Mouse (Mus musculus) thymus, postnatal 10 days (tissue): ENCODE data around the gene Kctd11.

ENCODE experiments used
- DNase-seq, 2 experiments: peaks; one replicate each; pipeline ENCODE4 v3.0.0; 2021; ENCODE audit warnings: low spot score in 2 of 2

Kctd11 gene

DNA sequence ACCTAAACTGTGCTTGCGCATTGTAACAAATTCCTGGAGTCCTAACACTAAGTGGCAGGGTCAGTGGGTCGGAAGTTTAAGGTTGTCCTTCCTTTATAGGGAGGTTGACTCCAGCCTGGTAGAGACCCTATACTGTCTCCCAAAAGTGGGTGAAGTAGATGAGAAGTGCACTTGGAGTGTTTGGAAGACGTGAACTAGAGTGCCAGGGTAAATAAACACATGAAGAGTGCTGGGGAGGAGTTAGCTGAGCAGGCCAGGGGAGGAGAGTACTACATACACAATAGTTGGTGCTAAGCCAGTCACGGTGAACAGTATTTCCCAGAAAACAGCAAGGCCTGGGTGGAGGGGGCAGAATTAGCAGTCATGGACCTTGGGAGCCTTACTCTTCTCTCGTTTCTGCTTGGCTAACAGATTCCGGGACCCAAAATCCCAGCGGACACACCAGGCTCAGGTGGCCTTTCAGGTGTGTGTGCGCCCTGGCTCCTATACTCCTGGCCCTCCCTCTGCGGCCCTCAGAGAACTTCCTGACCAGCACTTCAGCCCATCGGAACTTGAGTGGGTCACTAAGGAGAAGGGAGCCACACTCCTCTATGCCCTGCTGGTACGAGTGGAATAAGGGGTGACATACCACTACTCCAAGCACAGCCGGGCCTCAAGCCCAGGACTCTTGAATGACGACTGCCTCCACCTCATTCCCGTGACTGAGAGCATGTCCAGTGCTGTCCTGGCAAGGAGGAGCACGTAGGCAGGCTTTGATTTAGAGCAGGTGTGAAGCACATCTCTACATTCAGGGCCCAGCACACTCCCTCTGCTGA, 31.7 kb upstream of the Kctd11 start:
- no peak for DNase-seq

- no peak for DNase-seq
These were observed 30.5 kb upstream of the Kctd11 start for GRCm38 (mm10) chr11:69911701-69912100.

GRCm38 (mm10) chr11:69910781-69911560, 29.8 kb upstream of the Kctd11 start:
- no peak for DNase-seq

DNA sequence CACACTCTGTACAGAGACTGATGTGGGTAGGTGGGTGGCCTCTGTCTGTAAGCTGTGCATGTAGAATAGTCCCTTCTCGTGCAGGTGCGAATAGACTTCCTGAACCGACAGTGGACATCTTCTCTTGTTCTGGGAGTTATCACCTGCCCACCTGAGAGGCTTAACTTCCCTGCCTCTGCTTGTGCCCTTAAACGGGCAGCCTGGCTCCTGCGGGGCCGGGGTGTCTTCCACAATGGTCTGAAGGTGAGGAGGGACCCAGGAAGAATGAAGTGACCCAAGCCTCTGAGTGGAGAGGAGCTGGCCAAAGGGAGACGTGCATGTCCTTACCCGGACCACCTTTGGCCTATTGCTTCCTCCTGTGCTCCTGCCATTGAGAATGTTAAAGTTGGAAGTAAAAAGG, 29.0 kb upstream of the Kctd11 start:
- DNase-seq = no peak

DNA sequence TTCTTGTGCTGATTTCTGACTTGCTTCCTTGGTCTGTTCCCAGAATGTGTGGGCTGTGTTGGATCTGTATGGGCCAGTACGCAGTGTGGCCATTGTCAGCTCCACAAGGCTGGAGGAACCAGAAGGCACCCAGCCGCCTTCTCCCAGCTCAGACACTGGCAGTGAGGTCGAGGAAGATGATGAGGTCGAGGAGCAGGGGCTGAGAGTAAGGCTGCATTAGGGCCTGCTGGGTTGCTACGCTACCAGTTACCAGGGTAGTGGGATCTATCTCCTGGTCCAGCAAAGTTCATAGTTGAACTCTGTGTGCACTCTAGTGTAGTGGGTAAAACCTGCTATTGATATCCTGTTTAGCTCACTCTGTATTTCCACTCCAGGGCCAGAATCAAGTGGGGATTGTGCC, 28.0 kb upstream of the Kctd11 start:
- DNase-seq = no peak

GRCm38 (mm10) chr11:69908645-69909044, 27.4 kb upstream of the Kctd11 start:
- DNase-seq = no peak

DNA sequence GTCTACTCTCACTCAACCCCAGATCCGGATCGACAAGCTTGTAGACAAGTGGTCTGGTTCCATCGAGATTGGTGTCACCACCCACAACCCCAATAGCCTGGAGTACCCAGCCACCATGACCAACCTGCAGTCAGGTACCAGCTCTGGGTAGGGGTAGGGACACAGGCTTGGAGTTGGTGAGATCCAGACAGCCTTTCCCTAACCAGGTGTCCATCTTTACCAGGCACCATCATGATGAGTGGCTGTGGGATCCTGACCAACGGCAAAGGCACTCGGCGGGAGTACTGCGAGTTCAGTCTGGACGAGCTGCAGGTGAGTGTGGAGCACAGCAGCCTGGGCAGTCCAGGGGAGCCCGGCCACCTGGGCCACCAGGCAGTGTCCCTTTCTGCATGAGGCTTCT, 23.1 kb upstream of the Kctd11 start:
- DNase-seq = no peak

GRCm38 (mm10) chr11:69902972-69903371, 21.8 kb upstream of the Kctd11 start:
- DNase-seq = no peak

DNA sequence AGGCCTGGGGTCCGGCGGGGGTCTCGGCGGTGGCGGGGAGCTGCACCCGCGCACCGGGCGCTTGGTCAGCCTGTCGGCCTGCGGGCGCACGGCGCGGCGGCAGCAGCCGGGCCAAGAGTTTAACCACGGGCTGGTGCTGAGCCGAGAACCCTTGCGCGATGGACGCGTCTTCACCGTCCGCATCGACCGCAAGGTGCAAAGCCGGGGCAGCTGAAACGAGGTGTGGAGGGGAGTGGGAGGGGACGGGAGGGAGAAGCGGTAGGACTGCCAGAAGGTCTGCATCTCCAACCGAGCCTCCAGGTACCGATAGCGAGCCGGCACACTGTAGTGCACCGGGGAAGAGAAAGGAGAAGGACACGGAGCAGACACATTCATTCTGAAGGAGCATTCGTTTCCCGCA, 20.8 kb upstream of the Kctd11 start:
- no peak for DNase-seq

DNA sequence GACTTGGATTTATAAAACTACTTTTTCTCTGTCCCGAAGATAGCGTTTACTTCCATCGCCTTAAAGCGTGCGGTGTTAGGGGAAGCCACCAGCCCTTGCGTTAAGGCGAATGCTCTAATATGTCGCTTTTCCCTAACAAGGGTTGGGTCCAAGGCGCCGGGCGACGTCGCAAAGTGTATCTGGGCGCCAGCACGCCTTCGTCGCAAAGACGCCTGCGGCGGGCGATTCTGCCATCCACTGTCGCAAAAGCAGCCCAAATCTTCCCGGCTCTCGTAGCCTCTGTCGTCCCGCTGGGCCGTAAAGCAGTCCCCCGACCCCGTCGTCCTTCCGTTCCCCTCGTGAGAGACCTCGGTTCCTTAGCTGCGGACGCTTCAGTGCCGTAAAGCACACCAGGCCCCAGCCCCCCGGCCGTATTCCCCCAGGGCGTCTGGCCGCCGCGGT, 20.2 kb upstream of the Kctd11 start:
- peak; percentile 91 to 95 for DNase-seq

- DNase-seq = peak; percentile 90 to 94
These were observed 19.5 kb upstream of the Kctd11 start, which contains the start of the genes 2810408A11Rik and Neurl4 for GRCm38 (mm10) chr11:69900471-69901405. Gene 2810408A11Rik, minus strand, starts transcription at chr11:69900987. Gene Neurl4, plus strand, starts transcription at chr11:69901072.

GRCm38 (mm10) chr11:69899870-69900269, 18.7 kb upstream of the Kctd11 start:
- DNase-seq = no peak

DNA sequence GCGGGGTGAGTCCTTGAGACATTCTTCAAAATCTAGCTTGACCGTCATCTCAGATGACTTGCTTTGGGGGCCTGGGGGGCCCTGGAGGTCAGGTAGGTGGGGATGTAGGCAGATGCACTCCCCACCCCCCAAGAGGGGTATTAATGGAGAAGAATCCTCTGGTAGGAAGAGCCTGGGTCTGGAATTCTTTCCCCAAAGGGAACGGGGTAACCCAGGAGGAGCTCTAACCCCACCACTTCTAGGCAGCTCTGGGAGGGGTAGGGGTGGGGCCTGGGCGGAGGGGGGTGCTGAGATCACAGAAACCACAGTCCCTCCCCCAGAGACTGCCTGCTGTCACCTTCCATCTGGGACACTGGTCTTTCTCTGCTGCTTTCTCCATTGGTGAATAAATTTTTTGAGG, 14.1 kb upstream of the Kctd11 start, which contains the start of gene Acap1:
Gene Acap1, minus strand, starts transcription at position 249 of the 400 bp plus-strand sequence.
- DNase-seq = peak; percentile 71 to 76

- DNase-seq = peak; percentile 86 to 90
These were observed 13.5 kb upstream of the Kctd11 start for GRCm38 (mm10) chr11:69894671-69895070.

DNA sequence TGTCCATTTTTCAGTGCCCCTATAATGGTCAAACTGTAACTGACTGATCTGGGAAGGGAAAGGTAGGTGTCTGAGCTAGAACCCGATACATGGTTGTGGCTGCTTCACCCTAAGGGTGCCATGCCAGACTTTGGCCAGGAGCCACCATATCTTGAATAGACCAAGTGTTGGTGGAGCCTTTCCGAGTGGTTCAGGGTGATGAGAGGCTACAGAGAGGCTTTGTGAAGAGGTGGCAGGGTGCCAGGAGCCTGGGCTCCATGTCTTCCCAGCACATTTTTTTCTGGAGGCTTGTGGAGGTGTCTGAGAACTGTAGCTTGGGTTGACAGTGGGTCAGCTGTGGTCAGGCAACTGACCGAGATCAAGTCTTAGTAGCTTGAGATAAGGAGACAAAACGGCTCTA, 10.3 kb upstream of the Kctd11 start:
- no peak for DNase-seq

DNA sequence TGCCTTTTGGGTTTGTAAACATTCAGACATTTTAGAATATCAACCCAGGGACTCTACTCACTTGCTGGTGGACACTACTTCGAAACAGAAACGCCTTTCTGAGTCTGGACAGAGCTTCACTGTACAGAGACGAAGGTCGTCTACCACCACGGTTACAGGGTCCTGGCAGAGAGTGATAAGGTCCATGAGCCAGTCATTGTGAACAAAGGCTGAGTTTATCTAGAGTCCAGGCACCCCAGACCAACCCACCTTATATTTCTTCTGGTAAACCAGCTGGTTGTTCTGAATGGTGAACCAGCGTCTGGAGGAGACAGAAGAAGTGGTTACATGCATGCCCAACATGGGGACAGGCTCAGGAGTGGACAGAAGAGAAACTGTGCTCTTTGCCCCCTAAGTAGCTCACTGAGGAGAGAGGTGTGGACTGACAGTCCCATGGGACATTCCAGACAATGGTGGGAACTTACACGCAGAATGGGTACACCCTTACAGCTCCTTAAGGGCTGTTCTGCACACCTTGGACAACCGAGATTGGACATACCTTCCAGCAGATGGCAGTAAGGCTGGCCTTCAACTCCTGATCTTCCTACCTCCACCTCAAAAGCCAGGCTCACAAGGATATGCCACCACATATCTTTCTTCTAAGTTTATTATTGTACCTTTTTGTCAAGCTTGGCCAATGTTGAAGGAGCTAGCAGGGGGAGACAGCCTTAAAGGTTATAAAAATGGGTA, 5.9 kb upstream of the Kctd11 start:
- DNase-seq = no peak

- DNase-seq = no peak
These were observed 3.5 kb upstream of the Kctd11 start for GRCm38 (mm10) chr11:69884663-69885062.

DNA sequence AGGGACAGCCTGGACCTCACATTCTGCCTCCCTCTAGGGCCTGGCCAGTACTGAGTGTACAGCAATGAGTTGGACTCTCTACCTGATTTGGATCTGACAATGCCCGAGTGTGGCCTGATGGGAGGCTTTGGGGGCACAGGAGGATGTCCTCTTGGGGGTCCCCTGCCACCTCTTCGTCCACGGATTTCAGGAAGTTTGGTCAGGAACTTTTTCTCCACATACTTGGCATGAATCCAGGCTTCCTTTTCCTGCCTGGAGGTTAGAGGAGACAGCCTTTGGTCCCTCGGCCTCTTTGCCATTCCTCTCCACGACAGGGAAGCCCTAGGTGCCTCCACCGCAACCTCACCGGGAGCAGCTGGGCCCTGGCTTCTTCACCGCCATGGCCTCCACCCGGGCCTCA, 3.0 kb upstream of the Kctd11 start:
- DNase-seq = no peak

- DNase-seq = no peak
These were observed 2.4 kb upstream of the Kctd11 start for GRCm38 (mm10) chr11:69883527-69884151.

DNA sequence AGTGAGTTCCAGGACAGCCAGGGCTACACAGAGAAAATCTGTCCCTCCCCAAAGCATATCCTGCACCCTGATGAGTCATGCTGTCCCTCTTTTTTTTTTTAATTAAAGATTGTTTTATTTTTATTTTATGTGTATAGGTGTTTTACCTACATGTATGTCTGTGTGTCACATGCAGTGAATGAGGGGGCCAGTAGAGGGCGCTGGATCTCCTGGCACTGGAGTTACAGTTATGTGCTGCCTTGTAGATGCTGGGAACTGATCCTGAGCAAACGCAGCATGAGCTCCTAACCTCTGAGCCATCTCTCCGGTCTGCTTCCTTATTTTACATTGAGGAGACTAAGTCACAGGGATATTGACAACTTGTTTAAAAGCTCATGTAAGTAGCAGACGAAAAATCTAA, 1.9 kb upstream of the Kctd11 start:
- DNase-seq = peak; percentile 51 to 66
